Mouse (Mus musculus): Measurements from ENCODE around the gene 1700056E22Rik.

Gene 1700056E22Rik

GRCm38 (mm10) chr1:184051824-184052223 lies 17.7 kb upstream of the 1700056E22Rik start:
- DNase-seq (ENCODE audit: low read depth, low spot score) = no peak

DNA sequence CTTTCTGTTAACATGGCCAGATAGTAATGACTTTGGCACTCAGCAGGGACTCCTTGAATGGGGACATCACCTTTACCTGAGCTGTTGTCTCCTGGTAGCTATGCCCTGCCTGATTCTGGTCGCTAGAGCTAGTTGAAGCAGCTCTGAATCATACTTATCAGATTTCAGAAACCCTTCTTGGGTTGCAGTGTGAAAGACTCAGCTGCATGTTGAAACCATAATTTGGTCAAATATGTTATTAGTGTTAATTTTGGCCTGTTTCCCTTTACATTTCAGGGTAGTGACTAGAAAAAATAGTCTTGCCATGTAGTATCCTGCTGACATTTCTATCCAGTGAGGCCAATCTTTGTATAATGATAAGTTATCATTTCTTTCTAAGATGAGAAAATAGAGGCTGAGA lies 17.2 kb upstream of the 1700056E22Rik start:
- DNase-seq (ENCODE audit: low read depth, low spot score) = no peak

- DNase-seq (ENCODE audit: low read depth, low spot score) = no peak
Observed at GRCm38 (mm10) chr1:184048675-184049418, 14.7 kb upstream of the 1700056E22Rik start.

DNA sequence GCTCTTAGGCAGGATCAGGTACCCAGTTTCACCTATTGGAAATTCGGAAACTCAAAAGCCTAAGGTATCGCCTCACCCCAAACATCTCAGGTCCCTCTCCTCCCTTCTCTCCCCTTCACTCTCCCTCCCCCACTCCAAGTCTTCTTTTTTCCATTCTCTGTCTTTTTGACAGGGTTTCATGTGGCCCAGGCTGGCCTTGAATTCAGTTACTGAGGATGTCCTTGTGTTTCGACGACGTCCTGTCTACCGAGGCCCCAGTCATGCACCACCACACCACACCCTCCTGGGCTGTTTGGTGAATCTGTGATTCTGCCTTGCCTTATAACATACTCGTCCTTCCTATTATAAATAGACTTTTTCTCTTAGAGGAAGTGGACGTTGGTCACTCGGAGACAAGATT lies 13.7 kb upstream of the 1700056E22Rik start:
- DNase-seq (ENCODE audit: low read depth, low spot score) = no peak

GRCm38 (mm10) chr1:184046070-184046677 lies 12.1 kb upstream of the 1700056E22Rik start:
- DNase-seq (ENCODE audit: low read depth, low spot score) = no peak

DNA sequence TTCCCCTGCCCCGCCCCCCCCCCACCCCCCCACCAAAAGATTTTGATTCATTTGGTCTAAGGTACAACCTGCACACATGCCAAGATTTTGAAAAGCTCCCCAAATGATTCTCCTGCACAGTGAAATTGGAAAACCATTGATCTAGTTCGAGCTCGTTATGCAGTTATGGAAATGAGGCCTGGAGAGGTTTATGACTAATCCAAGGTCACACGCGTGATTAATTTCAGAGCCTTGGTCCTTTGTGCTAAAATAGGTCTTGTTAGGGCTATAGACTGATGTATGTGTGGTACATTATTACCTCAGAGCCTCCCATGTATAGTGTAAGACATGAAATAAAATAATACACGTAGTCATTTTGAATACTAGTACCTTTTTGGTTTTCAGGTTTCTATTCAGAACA lies 9.3 kb upstream of the 1700056E22Rik start:
- DNase-seq (ENCODE audit: low read depth, low spot score) = no peak

DNA sequence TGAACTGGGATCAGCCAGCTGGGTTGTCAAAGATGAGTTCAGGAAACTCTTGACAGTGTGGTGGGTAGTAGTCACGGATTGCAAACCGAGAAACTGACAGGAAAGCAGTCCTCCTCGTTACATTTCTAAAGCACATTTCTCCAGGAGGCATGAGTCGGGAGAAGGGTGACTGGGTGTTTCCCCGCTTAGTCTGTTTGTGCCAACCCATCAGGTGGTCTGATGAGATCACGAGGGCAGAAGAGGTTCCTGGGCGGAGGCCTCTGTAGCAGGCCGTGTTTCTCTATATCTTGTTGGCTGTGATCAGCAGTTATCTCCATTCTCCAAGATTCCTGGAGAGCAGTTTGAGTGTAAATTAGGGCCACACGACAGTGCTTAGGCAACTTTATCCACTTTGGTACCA lies 8.6 kb upstream of the 1700056E22Rik start:
- no peak for DNase-seq (ENCODE audit: low read depth, low spot score)

DNA sequence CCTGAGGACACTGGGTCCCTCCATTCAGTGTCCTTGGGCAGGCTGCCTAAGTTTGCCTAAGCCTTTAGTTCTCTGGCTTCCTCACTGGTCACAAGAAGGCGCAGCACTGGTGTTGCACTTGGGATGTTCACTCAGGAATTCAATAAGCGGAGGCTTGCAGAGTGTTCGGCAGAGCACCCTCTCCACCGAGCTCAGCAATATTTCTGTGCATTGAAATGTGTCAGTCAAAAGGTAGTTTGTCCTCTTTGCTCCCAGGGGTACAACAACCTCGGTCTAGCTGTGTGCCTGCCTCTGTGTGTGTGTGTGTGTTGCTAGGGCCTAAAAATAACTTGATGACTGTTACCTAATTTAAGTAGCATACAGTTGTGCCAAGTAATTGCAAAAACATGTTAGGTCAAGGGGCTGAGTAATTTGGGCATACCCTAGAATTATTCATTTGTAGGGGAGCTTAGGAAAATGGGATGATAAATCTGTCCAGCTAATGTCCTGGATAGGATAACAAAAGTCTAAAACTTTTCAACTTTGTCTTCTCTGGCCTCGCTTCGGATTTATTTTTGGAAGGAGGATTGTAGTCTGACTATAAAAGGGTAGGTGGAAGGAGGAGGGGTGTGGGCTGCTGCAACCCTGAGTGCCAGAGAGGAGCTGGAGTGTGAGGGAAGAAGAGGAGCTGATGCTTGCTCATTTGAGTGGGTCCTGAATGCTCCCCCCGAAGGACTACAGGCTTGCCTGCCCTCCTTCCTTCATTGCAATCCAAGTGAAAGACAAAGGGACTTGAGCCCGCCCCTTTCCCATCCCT lies 7.9 kb upstream of the 1700056E22Rik start:
- DNase-seq (ENCODE audit: low read depth, low spot score) = no peak

- DNase-seq (ENCODE audit: low read depth, low spot score) = no peak
Observed at GRCm38 (mm10) chr1:184040906-184041305, 6.8 kb upstream of the 1700056E22Rik start.

GRCm38 (mm10) chr1:184040181-184040580 lies 6.1 kb upstream of the 1700056E22Rik start:
- no peak for DNase-seq (ENCODE audit: low read depth, low spot score)

GRCm38 (mm10) chr1:184039301-184039700 lies 5.2 kb upstream of the 1700056E22Rik start:
- DNase-seq (ENCODE audit: low read depth, low spot score) = no peak

- no peak for DNase-seq (ENCODE audit: low read depth, low spot score)
Observed at GRCm38 (mm10) chr1:184037802-184038201, 3.7 kb upstream of the 1700056E22Rik start.

DNA sequence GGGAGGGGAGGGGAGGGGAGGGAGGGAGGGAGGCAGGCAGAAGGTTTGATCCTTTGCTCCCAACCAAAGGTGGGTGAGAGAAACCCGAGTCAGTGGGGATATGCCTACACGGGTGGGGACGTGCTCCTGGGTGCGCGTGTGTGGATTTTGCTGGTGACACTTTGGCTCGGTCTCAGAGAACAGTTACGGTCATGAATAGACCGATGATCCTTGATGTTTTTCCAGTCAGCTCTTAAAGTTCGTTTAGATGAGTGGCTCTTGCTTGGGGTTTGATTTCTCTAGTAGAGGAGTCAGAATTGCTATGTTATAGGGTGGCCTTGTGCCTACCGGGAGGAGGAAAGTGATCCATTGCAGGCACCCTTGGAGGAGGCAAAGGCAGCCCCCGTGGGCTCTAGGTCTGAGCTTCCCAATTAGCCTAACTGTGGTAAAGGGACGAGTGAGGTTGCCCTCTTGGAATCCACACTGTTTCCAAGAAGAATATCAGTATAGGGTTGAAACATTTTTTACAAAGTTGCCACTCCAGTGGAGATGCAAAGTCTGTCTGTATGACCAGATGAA lies 1.3 kb upstream of the 1700056E22Rik start:
- no peak for DNase-seq (ENCODE audit: low read depth, low spot score)

DNA sequence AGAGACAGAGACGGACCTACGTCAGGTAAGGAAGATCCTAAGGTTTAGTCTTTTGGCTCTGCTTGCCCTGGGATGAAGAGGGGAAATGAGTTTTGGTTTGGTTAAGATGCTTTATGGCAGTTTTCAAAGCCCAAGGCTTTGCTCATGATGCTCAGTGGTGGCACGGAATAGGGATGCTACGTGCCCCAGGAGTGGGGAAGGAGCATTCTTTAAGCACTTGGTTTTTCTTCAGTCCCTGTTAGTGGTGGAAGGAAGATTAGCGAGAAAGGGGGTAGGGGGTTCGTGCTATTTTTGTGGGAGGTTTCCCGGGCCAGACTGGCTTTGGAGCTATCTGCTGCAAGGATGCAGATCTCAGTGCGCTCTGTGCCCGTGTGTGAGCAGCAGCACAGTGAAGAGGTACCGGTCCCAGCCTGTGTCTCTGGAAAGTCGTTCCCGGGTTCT lies 660 bp upstream of the 1700056E22Rik start:
- DNase-seq (ENCODE audit: low read depth, low spot score) = no peak

- DNase-seq (ENCODE audit: low read depth, low spot score) = peak; percentile 16
Observed at GRCm38 (mm10) chr1:184033390-184034010, 601 bp downstream of the 1700056E22Rik start.

DNA sequence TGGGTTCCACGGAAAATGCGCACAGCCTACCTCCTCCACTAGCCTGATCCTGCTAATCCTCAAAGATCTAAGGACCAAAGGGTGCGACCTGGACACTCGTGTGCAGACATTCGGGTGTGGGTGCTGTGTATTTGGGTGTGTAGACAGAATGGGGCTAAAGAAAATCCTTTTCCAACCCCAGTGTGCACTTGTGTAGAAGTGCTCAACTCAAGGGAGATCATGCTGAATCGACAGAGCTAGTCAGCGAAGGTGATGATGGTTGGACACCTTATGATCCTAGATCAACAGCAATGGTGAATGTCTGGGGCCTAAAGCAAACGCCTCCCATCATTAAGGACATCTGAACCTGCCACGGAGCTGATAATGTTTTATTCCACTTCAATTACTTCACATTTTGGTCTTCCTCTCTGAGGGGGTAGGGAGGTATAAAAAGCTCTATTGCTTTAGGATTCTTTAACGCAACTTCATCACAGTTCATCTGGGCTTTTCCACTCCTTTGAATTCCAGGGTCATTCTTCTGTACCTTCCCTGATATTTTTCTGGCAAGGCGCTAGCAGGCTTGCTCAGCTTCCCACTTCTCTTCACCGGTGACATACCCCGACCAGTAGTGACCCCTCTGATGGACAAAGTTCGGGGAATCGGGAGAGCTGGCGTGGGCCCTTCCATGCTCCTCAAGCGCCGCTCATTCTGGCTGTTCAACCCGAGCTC lies 1.3 kb downstream of the 1700056E22Rik start:
- no peak for DNase-seq (ENCODE audit: low read depth, low spot score)

- no peak for DNase-seq (ENCODE audit: low read depth, low spot score)
Observed at GRCm38 (mm10) chr1:184030070-184030802, 3.9 kb downstream of the 1700056E22Rik start.

- no peak for DNase-seq (ENCODE audit: low read depth, low spot score)
Observed at GRCm38 (mm10) chr1:184027039-184027438, 7.1 kb downstream of the 1700056E22Rik start.

DNA sequence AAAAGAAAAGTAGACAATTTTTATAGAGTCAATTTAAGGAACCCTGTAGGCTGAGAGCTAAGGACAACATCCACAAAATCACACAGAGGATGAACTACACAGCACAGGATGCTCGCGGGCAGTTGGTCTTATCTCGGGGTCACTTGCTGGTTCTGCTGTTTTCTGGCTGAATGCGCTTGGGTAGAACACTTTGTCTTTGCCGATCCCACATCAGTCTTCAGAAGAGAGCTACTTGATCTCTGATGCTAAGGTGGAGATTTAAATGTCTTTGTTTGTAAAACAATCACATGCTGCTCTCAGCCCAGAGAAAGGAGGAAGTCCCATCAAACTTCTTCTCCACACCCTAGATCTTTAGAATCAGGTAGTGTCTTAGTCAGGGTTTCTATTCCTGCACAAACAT lies 9.0 kb downstream of the 1700056E22Rik start:
- no peak for DNase-seq (ENCODE audit: low read depth, low spot score)

DNA sequence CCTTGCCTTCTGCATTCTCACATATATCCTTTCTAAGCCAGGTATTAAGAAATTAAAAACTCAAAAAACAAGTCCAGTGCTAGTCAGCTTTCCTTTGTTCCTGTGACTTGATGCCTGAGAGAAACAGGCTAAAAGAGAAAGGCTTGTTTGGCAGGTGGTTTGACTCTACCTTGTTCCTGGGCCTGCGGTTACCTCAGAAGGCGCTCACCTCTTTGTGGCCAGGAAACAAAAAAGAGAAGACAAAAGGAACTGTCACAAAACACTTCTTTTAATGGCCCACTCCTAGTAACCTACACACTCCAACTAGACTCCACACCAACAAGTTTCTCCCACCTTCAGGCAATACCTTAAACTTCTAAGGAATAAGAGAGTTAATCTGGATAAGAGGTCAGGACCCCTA lies 9.5 kb downstream of the 1700056E22Rik start:
- no peak for DNase-seq (ENCODE audit: low read depth, low spot score)
